Mouse (Mus musculus) stomach, adult 2 months (tissue): ENCODE measurements around the gene Mettl13. TPM values are rescaled to one million over a fixed set of nuclear protein-coding genes. Genes with fewer than 3 reads are reported as not detected.

Source experiments
- polyA plus RNA-seq: library from polyadenylated mRNA; depleted of rRNA; stranded (reverse); fragments of >200 nt; gene quantifications from 2 replicates; pipeline ENCODE4 v1.2.3, GENCODE M21; 2012; rRNA removed

Gene Mettl13
- polyA plus RNA-seq: 0.97 and 1.5 TPM in 2 replicates

DNA sequence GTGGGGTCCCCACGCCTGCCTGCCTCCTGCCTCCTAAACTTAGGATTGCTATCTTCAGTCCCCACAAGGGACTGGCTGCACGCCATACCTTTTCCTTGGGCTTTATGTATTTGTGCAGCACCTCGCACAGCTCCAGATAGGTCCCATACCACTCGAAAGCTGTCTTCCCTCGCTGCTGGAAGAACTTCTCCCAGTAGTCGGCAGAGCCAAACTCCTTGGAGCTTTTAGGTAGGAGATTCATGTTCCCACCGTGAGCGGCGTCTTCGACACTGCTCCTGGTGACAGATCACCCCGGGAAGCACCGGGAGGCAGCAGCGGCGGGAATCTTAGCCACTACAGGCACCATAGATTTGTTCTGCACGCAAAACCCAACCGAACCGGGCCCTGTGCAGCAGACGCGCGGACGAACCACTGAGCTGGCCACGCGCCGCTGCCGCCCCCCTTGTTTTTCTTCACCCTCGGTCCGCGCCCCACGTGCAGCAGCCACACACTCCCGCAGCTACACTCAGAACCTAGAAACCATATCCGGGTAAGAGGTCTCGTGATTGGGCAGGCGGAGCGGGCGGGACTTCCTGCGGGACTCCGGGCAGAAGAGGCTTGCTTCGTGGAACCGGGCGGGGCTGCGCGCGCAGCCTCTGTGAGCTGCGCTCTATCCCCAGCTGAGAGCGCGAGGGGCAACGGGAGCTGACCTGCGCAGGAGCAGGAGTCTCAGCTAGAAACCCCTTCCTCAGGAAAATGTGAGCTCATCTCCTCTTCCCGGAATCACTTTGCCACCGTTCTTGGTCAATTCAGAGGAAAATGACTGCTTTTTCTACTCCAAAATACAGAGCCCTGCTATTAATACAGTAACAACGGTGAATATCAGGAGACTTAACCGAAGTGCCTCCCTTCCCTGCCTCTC is at the start of gene Mettl13:
Gene Mettl13 (minus strand): TSS at position 536 of the 901 bp plus-strand sequence.

DNA sequence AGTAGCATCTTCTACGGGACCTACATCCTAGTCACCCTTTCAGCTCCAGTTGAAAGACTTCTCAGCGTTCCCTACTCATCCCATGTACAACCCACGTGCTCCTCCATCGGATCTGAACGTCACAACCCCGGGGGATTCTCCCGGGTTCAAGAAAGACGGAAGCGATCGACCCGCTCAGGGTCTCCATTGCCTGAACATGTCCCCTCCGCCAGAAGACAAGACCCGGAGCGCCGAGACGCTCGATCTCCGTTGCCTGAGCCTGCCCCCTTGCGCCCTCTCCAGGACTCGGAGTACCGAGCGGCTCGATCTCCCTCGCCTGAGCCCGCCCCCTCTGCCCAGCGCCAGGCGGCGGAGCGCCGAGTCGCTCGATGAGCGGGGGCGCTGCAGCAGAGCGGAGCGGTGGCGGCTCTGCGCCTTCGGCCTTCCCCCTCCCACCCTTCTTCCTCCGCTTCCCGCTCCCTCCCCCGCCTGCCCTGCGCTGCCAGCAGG is 22.0 kb upstream of the Mettl13 start, which contains the start of gene Vamp4:
Gene Vamp4 (plus strand): TSS at position 256 of the 489 bp plus-strand sequence.

Other genes starting within 250 kb of the Mettl13 start
- gene Dnm3, start 70.5 kb downstream of the Mettl13 start, polyA plus RNA-seq: 0.15 and 0.66 TPM in 2 replicates
- 3.4 and 3.7 TPM in 2 replicates for gene Vamp4, start 22.0 kb upstream of the Mettl13 start, polyA plus RNA-seq
- gene Myoc, start 90.6 kb upstream of the Mettl13 start, polyA plus RNA-seq: 0.12 and 0.15 TPM in 2 replicates
- gene Myocos, start 109.7 kb upstream of the Mettl13 start, polyA plus RNA-seq: not detected in 2 replicates
- gene Prrc2c, start 192.0 kb upstream of the Mettl13 start, polyA plus RNA-seq: 7.8 and 12.9 TPM in 2 replicates